Comparison of ENCODE assay signal across 8 mouse cellular contexts in the genomic region with DNA sequence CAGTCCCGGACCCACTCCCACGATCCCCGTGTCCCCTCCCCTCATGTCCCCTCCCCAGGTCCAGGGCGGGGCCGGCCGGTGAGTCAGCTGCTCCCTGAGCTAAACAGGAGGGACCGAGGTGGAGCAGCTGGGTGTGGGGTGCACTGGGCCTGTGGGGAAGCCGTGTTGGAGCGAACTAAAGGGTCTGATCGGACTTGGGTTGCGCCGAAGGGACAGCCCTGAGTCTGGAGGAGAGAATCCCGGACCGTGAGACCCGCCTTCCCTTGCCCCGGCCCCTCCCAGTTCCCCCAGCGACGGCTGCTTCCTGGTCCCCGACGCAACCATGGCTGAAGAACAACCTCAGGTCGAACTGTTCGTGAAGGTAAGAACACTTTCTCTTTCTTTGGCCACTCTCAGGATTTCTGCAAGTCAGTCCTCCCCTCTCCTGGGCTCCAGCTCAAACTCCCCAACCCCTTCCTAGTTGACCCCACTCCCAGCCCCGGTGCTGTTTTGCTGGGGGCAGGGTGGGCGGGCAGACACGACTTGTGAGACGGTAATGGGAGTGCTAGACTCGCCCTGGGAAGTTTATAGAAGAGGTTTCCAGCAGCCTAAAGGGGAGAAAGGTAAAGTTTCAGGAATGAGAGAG. TPM values are rescaled to one million over a fixed set of nuclear protein-coding genes. Genes with fewer than 3 reads are reported as not detected.
DNase-seq lines count a peak whose midpoint lies in the region; ATAC-seq and TF ChIP-seq lines count a peak whose summit lies in the region.

No protein-coding gene starts in this region.

- in situ Hi-C loops in Patski (cut with MboI; ENCODE audit: low pct_unique_long_range_greater_than_20kb) = no loop called here

- peak; percentile 28 for ATAC-seq in Patski
- no peak for ATAC-seq in embryonic facial prominence, embryonic 13.5 days (ENCODE audit: insufficient number of reproducible peaks, insufficient read depth, low FRiP score, low TSS enrichment, low read depth)
- peak; percentile 60 for ATAC-seq in heart, embryonic 12.5 days (ENCODE audit: insufficient number of reproducible peaks, low FRiP score)
- peak; percentile 22 for ATAC-seq in kidney, embryonic 16.5 days (ENCODE audit: low FRiP score, low TSS enrichment)
- ATAC-seq in activated CD4-positive, CD25-positive, alpha-beta regulatory T cell, adult 4 months = no peak

- no peak for TF ChIP-seq CTCF in Patski (IDR thresholded peaks at IDR 0.05)

- peak overlapping the region; percentile 99 for H3K27ac ChIP-seq in embryonic facial prominence, embryonic 13.5 days
- peak overlapping the region; percentile 99 for H3K27ac ChIP-seq in heart, embryonic 12.5 days (ENCODE audit: poor library complexity, severe bottlenecking)
- H3K27ac ChIP-seq in kidney, embryonic 16.5 days (ENCODE audit: low read length) = peak overlapping the region; percentile 99

- H3K27me3 ChIP-seq in Patski = no peaks in the 10 kb centered on the region
- no peaks in the 10 kb centered on the region for H3K27me3 ChIP-seq in embryonic facial prominence, embryonic 13.5 days
- no peaks in the 10 kb centered on the region for H3K27me3 ChIP-seq in heart, embryonic 12.5 days (replicated peaks)
- no peaks in the 10 kb centered on the region for H3K27me3 ChIP-seq in kidney, embryonic 16.5 days (ENCODE audit: insufficient read depth, low read length)

- DNase-seq in 3134 (ENCODE audit: extremely low read depth, insufficient read length, low spot score) (peak; percentile 85), Patski (ENCODE audit: low read depth, low spot score) (no peak)
- DNase-seq in lung, postnatal 4 days = peak; percentile 89
- DNase-seq in skeletal muscle tissue, adult 2 months (ENCODE audit: low read depth, low spot score) = peak; percentile 60

- CTCF ChIA-PET in Patski (lab: Charles Lee) = interaction anchor here (1.9 kb wide), 1 partner anchor 29 kb away, joined by 6 read pairs; no protein-coding TSS in a partner anchor

- POLR2A ChIA-PET in Patski (lab: Charles Lee) = interaction anchor here (0.7 to 1.2 kb wide), 4 partner anchors 9 to 50 kb away, joined by 3 to 4 read pairs (median 3); a partner anchor contains a TSS

- H3K4me1 ChIP-seq in embryonic facial prominence, embryonic 13.5 days = peaks cover 57% of the 10 kb centered on the region
- H3K4me1 ChIP-seq in heart, embryonic 12.5 days (replicated peaks) = peaks cover 54% of the 10 kb centered on the region
- H3K4me1 ChIP-seq in kidney, embryonic 16.5 days (ENCODE audit: insufficient read depth, low read length) = peaks cover 53% of the 10 kb centered on the region

- H3K9me3 ChIP-seq in embryonic facial prominence, embryonic 13.5 days = no peaks in the 10 kb centered on the region
- no peaks in the 10 kb centered on the region; the same call in 1 of the 2 replicates for H3K9me3 ChIP-seq in heart, embryonic 12.5 days (replicated peaks)
- H3K9me3 ChIP-seq in kidney, embryonic 16.5 days (ENCODE audit: low read length) = no peaks in the 10 kb centered on the region

- H3K36me3 ChIP-seq in embryonic facial prominence, embryonic 13.5 days = peaks cover 29% of the 10 kb centered on the region
- H3K36me3 ChIP-seq in heart, embryonic 12.5 days = peaks cover 30% of the 10 kb centered on the region
- peaks cover 27% of the 10 kb centered on the region for H3K36me3 ChIP-seq in kidney, embryonic 16.5 days (ENCODE audit: insufficient read depth, low read length)

- 0% methylated on average over 27 of the region's 27 CpGs for WGBS in embryonic facial prominence, embryonic 13.5 days
- 1% methylated on average over 27 of the region's 27 CpGs for WGBS in heart, embryonic 12.5 days
- WGBS in kidney, embryonic 16.5 days = under 1% methylated on average over 27 of the region's 27 CpGs

- peak overlapping the region; percentile 92 for H3K4me2 ChIP-seq in embryonic facial prominence, embryonic 13.5 days
- H3K4me2 ChIP-seq in heart, embryonic 12.5 days = peak overlapping the region; percentile 88
- peak overlapping the region; percentile 94 for H3K4me2 ChIP-seq in kidney, embryonic 16.5 days (replicated peaks; ENCODE audit: low read depth, low read length)

- peak overlapping the region; percentile 67 for H3K4me3 ChIP-seq in embryonic facial prominence, embryonic 13.5 days
- H3K4me3 ChIP-seq in heart, embryonic 12.5 days = peak overlapping the region; percentile 75
- H3K4me3 ChIP-seq in kidney, embryonic 16.5 days (ENCODE audit: low read length) = peak overlapping the region; percentile 86

- H3K9ac ChIP-seq in embryonic facial prominence, embryonic 13.5 days = peak overlapping the region; percentile 89
- H3K9ac ChIP-seq in heart, embryonic 12.5 days = peak overlapping the region; percentile 94
- peak overlapping the region; percentile 96 for H3K9ac ChIP-seq in kidney, embryonic 16.5 days (replicated peaks; ENCODE audit: low read length)

RNA-seq across cellular contexts. Expression of a gene that starts 0.5 kb away (rescaled TPM):
- polyA plus RNA-seq in Patski (2021) = 671 TPM
- 243 and 254 TPM in 2 replicates for polyA plus RNA-seq in embryonic facial prominence, embryonic 13.5 days (2015; fragmentation: Nextera tagmentation; extraction: Ambion mirVana)
- polyA plus RNA-seq in heart, embryonic 12.5 days (2016; fragmentation: Nextera tagmentation; extraction: Ambion mirVana) = 349 and 354 TPM in 2 replicates
- polyA plus RNA-seq in kidney, embryonic 16.5 days (2015; fragmentation: Nextera tagmentation; extraction: Ambion mirVana) = 341 and 345 TPM in 2 replicates
- polyA plus RNA-seq in activated CD4-positive, CD25-positive, alpha-beta regulatory T cell, adult 4 months (2017; shearing (Covaris generic)) = 100 to 1,000 TPM; 464 to 670 TPM

RNA-seq across cellular contexts. Expression of a gene that starts 3.7 kb away (rescaled TPM):
- 2.9 TPM for polyA plus RNA-seq in Patski (2021)
- polyA plus RNA-seq in embryonic facial prominence, embryonic 13.5 days (2015; fragmentation: Nextera tagmentation; extraction: Ambion mirVana) = 3.5 and 3.6 TPM in 2 replicates
- polyA plus RNA-seq in heart, embryonic 12.5 days (2016; fragmentation: Nextera tagmentation; extraction: Ambion mirVana) = 3.5 and 4.9 TPM in 2 replicates
- 4.5 and 6.9 TPM in 2 replicates for polyA plus RNA-seq in kidney, embryonic 16.5 days (2015; fragmentation: Nextera tagmentation; extraction: Ambion mirVana)
- polyA plus RNA-seq in activated CD4-positive, CD25-positive, alpha-beta regulatory T cell, adult 4 months (2017; shearing (Covaris generic)) = 1 to 10 TPM; 1.3 to 1.6 TPM

RNA-seq across cellular contexts. Expression of a gene that starts 8.6 kb away (rescaled TPM):
- 198 TPM for polyA plus RNA-seq in Patski (2021)
- 358 and 374 TPM in 2 replicates for polyA plus RNA-seq in embryonic facial prominence, embryonic 13.5 days (2015; fragmentation: Nextera tagmentation; extraction: Ambion mirVana)
- 192 and 205 TPM in 2 replicates for polyA plus RNA-seq in heart, embryonic 12.5 days (2016; fragmentation: Nextera tagmentation; extraction: Ambion mirVana)
- 375 and 376 TPM in 2 replicates for polyA plus RNA-seq in kidney, embryonic 16.5 days (2015; fragmentation: Nextera tagmentation; extraction: Ambion mirVana)
- polyA plus RNA-seq in activated CD4-positive, CD25-positive, alpha-beta regulatory T cell, adult 4 months (2017; shearing (Covaris generic)) = 1 to 10 TPM in 1 of 2 experiments, under 1 TPM in 1; 0.36 to 1.8 TPM

RNA-seq across cellular contexts. Expression of a gene that starts 14.9 kb away (rescaled TPM):
- not detected for polyA plus RNA-seq in Patski (2021)
- 0.87 and 1.0 TPM in 2 replicates for polyA plus RNA-seq in embryonic facial prominence, embryonic 13.5 days (2015; fragmentation: Nextera tagmentation; extraction: Ambion mirVana)
- polyA plus RNA-seq in heart, embryonic 12.5 days (2016; fragmentation: Nextera tagmentation; extraction: Ambion mirVana) = 0.27 TPM in 1 of 2 replicates, not detected in the other
- polyA plus RNA-seq in kidney, embryonic 16.5 days (2015; fragmentation: Nextera tagmentation; extraction: Ambion mirVana) = not detected in 2 replicates
- polyA plus RNA-seq in activated CD4-positive, CD25-positive, alpha-beta regulatory T cell, adult 4 months (2017; shearing (Covaris generic)) = not detected

RNA-seq across cellular contexts. Expression of a gene that starts 15.7 kb away (rescaled TPM):
- polyA plus RNA-seq in Patski (2021) = not detected
- 0.77 and 0.89 TPM in 2 replicates for polyA plus RNA-seq in embryonic facial prominence, embryonic 13.5 days (2015; fragmentation: Nextera tagmentation; extraction: Ambion mirVana)
- polyA plus RNA-seq in heart, embryonic 12.5 days (2016; fragmentation: Nextera tagmentation; extraction: Ambion mirVana) = 1.2 and 2.0 TPM in 2 replicates
- polyA plus RNA-seq in kidney, embryonic 16.5 days (2015; fragmentation: Nextera tagmentation; extraction: Ambion mirVana) = 0.49 and 0.52 TPM in 2 replicates
- polyA plus RNA-seq in activated CD4-positive, CD25-positive, alpha-beta regulatory T cell, adult 4 months (2017; shearing (Covaris generic)) = not detected

Comparison
In these comparisons a context has a peak if more than half of its experiments do, and no peak if none do; other contexts are left out.
1. ATAC-seq: peak in Patski (single experiment), heart, embryonic 12.5 days (single experiment) and kidney, embryonic 16.5 days (single experiment); none in embryonic facial prominence, embryonic 13.5 days (single experiment) and activated CD4-positive, CD25-positive, alpha-beta regulatory T cell, adult 4 months (single experiment).
2. RNA of a gene that starts 8.6 kb away (polyA plus RNA-seq): 375 to 376 TPM in kidney, embryonic 16.5 days, 358 to 374 TPM in embryonic facial prominence, embryonic 13.5 days, 198 TPM in Patski (single experiment) and 192 to 205 TPM in heart, embryonic 12.5 days; 0.36 to 1.8 TPM in activated CD4-positive, CD25-positive, alpha-beta regulatory T cell, adult 4 months; every median in the first group is over 10 times any median in the second.
3. Peak in every context shown above with its lines, with median percentiles within 50 percentile points of each other: H3K27ac ChIP-seq, H3K4me2 ChIP-seq, H3K4me3 ChIP-seq and H3K9ac ChIP-seq.